In the genomic region with DNA sequence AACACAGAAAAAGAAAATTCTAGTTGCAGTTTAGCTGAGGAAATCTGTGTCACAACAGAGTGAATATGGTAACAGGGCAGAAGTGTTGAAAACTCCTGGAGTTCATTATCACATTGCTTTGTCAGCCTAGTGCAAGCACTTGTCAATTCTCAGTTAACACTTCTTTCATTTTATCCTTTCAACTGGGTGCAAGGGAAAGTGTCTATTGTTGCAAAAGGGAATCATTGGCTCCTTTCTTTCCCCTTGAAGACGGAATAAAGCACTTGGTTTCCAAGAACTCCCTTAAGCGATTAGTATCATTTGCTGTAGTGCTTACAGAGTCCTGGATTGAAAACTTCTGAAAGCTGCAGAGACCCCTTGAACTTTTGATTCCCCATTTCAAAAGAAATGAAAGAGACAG, we compare ENCODE assay signal across 28 mouse cellular contexts.
DNase-seq lines count a peak whose midpoint lies in the region; ATAC-seq lines count a peak whose summit lies in the region.
"Had no signal": no experiment of that assay in that cellular context is flagged by ENCODE, and none has a peak within 500 bp of the region (broad histone marks: within the 10 kb centered on the region; RNA-seq: fewer than 3 reads in every experiment).

No protein-coding gene starts in this region.

- H3K4me3 ChIP-seq in forebrain, embryonic 12.5 days (replicated peaks), result no peak overlapping the region
- H3K4me3 ChIP-seq in forebrain, embryonic 10.5 days, result no peak overlapping the region
- no peak overlapping the region for H3K4me3 ChIP-seq in midbrain, embryonic 14.5 days (replicated peaks; ENCODE audit: low read depth, low read length)
- no peak overlapping the region for H3K4me3 ChIP-seq in midbrain, embryonic 15.5 days
- H3K4me3 ChIP-seq in forebrain, embryonic 14.5 days (ENCODE audit: low read depth, low read length), result no peak overlapping the region
- H3K4me3 ChIP-seq: embryonic facial prominence, embryonic 10.5 days; embryonic facial prominence, embryonic 13.5 days; erythroblast, embryonic 14.5 days; heart, adult 2 months; heart, embryonic 10.5 days; heart, embryonic 13.5 days; hindbrain, embryonic 12.5 days; intestine, embryonic 15.5 days had no signal

- H3K27me3 ChIP-seq in forebrain, embryonic 12.5 days, result no peaks in the 10 kb centered on the region
- H3K27me3 ChIP-seq in forebrain, embryonic 10.5 days (ENCODE audit: poor library complexity, severe bottlenecking), result no peaks in the 10 kb centered on the region
- H3K27me3 ChIP-seq in midbrain, embryonic 14.5 days (ENCODE audit: control insufficient read depth, insufficient read depth, low read length), result no peaks in the 10 kb centered on the region
- no peaks in the 10 kb centered on the region for H3K27me3 ChIP-seq in midbrain, embryonic 15.5 days (replicated peaks)
- no peaks in the 10 kb centered on the region for H3K27me3 ChIP-seq in forebrain, embryonic 14.5 days (replicated peaks; ENCODE audit: control insufficient read depth, insufficient read depth, low read length)
- H3K27me3 ChIP-seq: embryonic facial prominence, embryonic 13.5 days; hindbrain, embryonic 12.5 days; intestine, embryonic 15.5 days had no signal

- H3K9ac ChIP-seq in forebrain, embryonic 12.5 days, result no peak overlapping the region
- H3K9ac ChIP-seq in midbrain, embryonic 14.5 days (replicated peaks; ENCODE audit: low read length), result no peak overlapping the region
- no peak overlapping the region for H3K9ac ChIP-seq in midbrain, embryonic 15.5 days
- no peak overlapping the region for H3K9ac ChIP-seq in forebrain, embryonic 14.5 days (ENCODE audit: low read length)
- H3K9ac ChIP-seq: embryonic facial prominence, embryonic 13.5 days; heart, embryonic 13.5 days; hindbrain, embryonic 12.5 days; intestine, embryonic 15.5 days had no signal

- DNase-seq in forebrain, embryonic 10.5 days (ENCODE audit: extremely low spot score, low spot score), result no peak
- DNase-seq in midbrain, embryonic 14.5 days, result peak; percentile 2
- peak; percentile 57 for DNase-seq in forebrain, embryonic 14.5 days (ENCODE audit: low spot score)
- DNase-seq in cerebellum, adult 8-10 months, result no peak
- DNase-seq in right cerebral cortex, adult 18-20 months, result no peak
- DNase-seq: adrenal gland, adult 2 months; adrenal gland, postnatal 14 days; cerebellum, adult 11-12 months; cerebellum, adult 9-10 months; cerebellum, postnatal 14 days; gastrocnemius, postnatal 10 days; gastrocnemius, postnatal 36 days; heart, adult 2 months; heart, postnatal 14 days; heart, postnatal 4 days; kidney, adult 11 months; kidney, adult 8-10 months had no signal

- no peak overlapping the region for H3K4me2 ChIP-seq in forebrain, embryonic 12.5 days
- H3K4me2 ChIP-seq in midbrain, embryonic 14.5 days (ENCODE audit: low read length), result no peak overlapping the region
- H3K4me2 ChIP-seq in midbrain, embryonic 15.5 days, result no peak overlapping the region
- no peak overlapping the region for H3K4me2 ChIP-seq in forebrain, embryonic 14.5 days (ENCODE audit: low read length)
- H3K4me2 ChIP-seq: embryonic facial prominence, embryonic 13.5 days; heart, embryonic 13.5 days; hindbrain, embryonic 12.5 days; intestine, embryonic 15.5 days had no signal

- H3K36me3 ChIP-seq in forebrain, embryonic 12.5 days (replicated peaks), result no peaks in the 10 kb centered on the region
- H3K36me3 ChIP-seq in forebrain, embryonic 10.5 days (replicated peaks), result no peaks in the 10 kb centered on the region
- H3K36me3 ChIP-seq in midbrain, embryonic 14.5 days (ENCODE audit: control insufficient read depth, insufficient read depth, low read length), result no peaks in the 10 kb centered on the region
- H3K36me3 ChIP-seq in midbrain, embryonic 15.5 days (replicated peaks), result no peaks in the 10 kb centered on the region
- H3K36me3 ChIP-seq in forebrain, embryonic 14.5 days (ENCODE audit: control insufficient read depth, insufficient read depth, low read length), result no peaks in the 10 kb centered on the region
- H3K36me3 ChIP-seq: embryonic facial prominence, embryonic 10.5 days; embryonic facial prominence, embryonic 13.5 days; heart, embryonic 10.5 days; heart, embryonic 13.5 days; hindbrain, embryonic 12.5 days; intestine, embryonic 15.5 days had no signal

- peaks cover 5% of the 10 kb centered on the region; the same call in 1 of the 2 replicates for H3K4me1 ChIP-seq in forebrain, embryonic 12.5 days
- H3K4me1 ChIP-seq in forebrain, embryonic 10.5 days, result peaks cover 15% of the 10 kb centered on the region
- H3K4me1 ChIP-seq in midbrain, embryonic 14.5 days (ENCODE audit: control insufficient read depth, insufficient read depth, low read length), result no peaks in the 10 kb centered on the region
- no peaks in the 10 kb centered on the region for H3K4me1 ChIP-seq in midbrain, embryonic 15.5 days
- no peaks in the 10 kb centered on the region; the same call in 1 of the 2 replicates for H3K4me1 ChIP-seq in forebrain, embryonic 14.5 days (ENCODE audit: control insufficient read depth, insufficient read depth, low read length)
- H3K4me1 ChIP-seq: embryonic facial prominence, embryonic 10.5 days; embryonic facial prominence, embryonic 13.5 days; heart, embryonic 10.5 days; heart, embryonic 13.5 days; hindbrain, embryonic 12.5 days; intestine, embryonic 15.5 days had no signal

- no peak overlapping the region for H3K27ac ChIP-seq in forebrain, embryonic 12.5 days
- H3K27ac ChIP-seq in forebrain, embryonic 10.5 days, result no peak overlapping the region
- H3K27ac ChIP-seq in midbrain, embryonic 14.5 days (replicated peaks; ENCODE audit: low read depth, low read length), result no peak overlapping the region
- no peak overlapping the region for H3K27ac ChIP-seq in midbrain, embryonic 15.5 days
- H3K27ac ChIP-seq in forebrain, embryonic 14.5 days (ENCODE audit: low read depth, low read length), result no peak overlapping the region
- H3K27ac ChIP-seq: embryonic facial prominence, embryonic 10.5 days; embryonic facial prominence, embryonic 13.5 days; heart, adult 2 months; heart, embryonic 10.5 days; heart, embryonic 13.5 days; hindbrain, embryonic 12.5 days; intestine, embryonic 15.5 days had no signal

- no peaks in the 10 kb centered on the region for H3K9me3 ChIP-seq in forebrain, embryonic 12.5 days
- H3K9me3 ChIP-seq in forebrain, embryonic 10.5 days, result no peaks in the 10 kb centered on the region
- no peaks in the 10 kb centered on the region for H3K9me3 ChIP-seq in midbrain, embryonic 14.5 days (ENCODE audit: control insufficient read depth, low read length)
- H3K9me3 ChIP-seq in midbrain, embryonic 15.5 days, result no peaks in the 10 kb centered on the region
- no peaks in the 10 kb centered on the region for H3K9me3 ChIP-seq in forebrain, embryonic 14.5 days (replicated peaks; ENCODE audit: control insufficient read depth, low read length)
- H3K9me3 ChIP-seq: embryonic facial prominence, embryonic 10.5 days; embryonic facial prominence, embryonic 13.5 days; heart, embryonic 10.5 days; heart, embryonic 13.5 days; hindbrain, embryonic 12.5 days; intestine, embryonic 15.5 days had no signal

- ATAC-seq in forebrain, embryonic 12.5 days (ENCODE audit: low FRiP score), result peak; percentile 60; the same call in 1 of the 2 replicates
- no peak for ATAC-seq in midbrain, embryonic 14.5 days (ENCODE audit: low FRiP score, low TSS enrichment)
- ATAC-seq in midbrain, embryonic 15.5 days (replicated peaks), result no peak
- peak; percentile 63; the same call in 1 of the 2 replicates for ATAC-seq in forebrain, embryonic 14.5 days
- ATAC-seq: CD4-positive, CD25-positive, alpha-beta regulatory T cell, adult 4 months; hindbrain, embryonic 16.5 days; intestine, embryonic 15.5 days had no signal

- WGBS in forebrain, embryonic 12.5 days, result 13% methylated on average over 2 of the region's 2 CpGs
- WGBS in forebrain, embryonic 10.5 days, result 44% methylated on average over 2 of the region's 2 CpGs
- WGBS in midbrain, embryonic 14.5 days, result 17% methylated on average over 2 of the region's 2 CpGs
- 17% methylated on average over 2 of the region's 2 CpGs for WGBS in midbrain, embryonic 15.5 days
- 4% methylated on average over 2 of the region's 2 CpGs for WGBS in forebrain, embryonic 14.5 days

Comparison
In these comparisons a context has a peak if more than half of its experiments do, and no peak if none do; other contexts are left out.
1. DNase-seq: peak in midbrain, embryonic 14.5 days (single experiment) and forebrain, embryonic 14.5 days (single experiment); none in forebrain, embryonic 10.5 days (single experiment), cerebellum, adult 8-10 months (single experiment) and right cerebral cortex, adult 18-20 months (single experiment).
2. ATAC-seq: peak in forebrain, embryonic 12.5 days (single experiment) and forebrain, embryonic 14.5 days (single experiment); none in midbrain, embryonic 14.5 days (single experiment) and midbrain, embryonic 15.5 days (single experiment).